Mouse (Mus musculus) bone marrow macrophage, adult 2 months (primary cell): ENCODE measurements around the gene Loxl4.

Source experiments
- CTCF ChIP-seq: IDR thresholded peaks from 2 replicates; pipeline ENCODE4 v1.5.1; 2012; ENCODE audit warnings: low read depth, mild to moderate bottlenecking, low read length, moderate library complexity
- POLR2A ChIP-seq: IDR thresholded peaks from 2 replicates; pipeline ENCODE4 v1.6.1; 2012; ENCODE audit warnings: mild to moderate bottlenecking, low read depth, low read length, borderline replicate concordance

DNA sequence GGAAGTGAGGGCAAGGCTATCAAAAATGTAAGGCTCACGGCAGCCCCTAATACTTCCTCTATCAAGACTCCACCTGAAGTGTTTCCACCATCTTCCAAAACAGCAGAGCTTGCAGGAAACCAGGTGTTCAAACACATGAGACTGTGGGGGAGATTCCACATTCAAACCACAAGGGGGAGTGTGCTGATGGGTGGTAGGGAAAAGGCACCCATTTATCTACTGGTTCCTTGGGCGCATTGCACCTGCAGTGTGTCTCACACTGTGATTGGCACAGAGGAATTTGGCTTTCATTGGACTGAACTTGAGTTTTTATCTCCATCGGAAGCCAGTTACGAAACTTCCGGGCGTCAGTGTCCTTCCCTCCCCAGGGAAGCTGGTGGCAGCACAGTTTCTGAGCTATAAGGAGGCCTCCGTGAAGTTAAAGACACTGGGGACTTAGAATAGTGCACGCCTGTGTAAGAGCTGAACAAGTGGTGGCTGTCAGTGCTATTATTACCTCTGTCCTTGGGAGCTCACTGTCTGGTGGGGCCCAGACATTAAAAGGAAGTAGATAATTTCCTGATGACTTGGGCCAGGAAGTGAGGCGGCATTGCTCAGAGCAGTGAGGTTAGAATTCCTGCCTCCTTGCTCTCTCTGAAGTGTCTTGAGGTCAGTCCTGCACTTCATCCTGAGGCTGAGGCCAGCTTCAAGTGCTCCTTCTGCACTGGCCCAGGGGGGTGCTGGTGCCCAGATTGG is 49.0 kb upstream of the Loxl4 start:
- TF ChIP-seq CTCF: peak; percentile 29; the same call in 1 of the 2 replicates
- TF ChIP-seq POLR2A: no peak
